Mouse (Mus musculus) cerebellum, adult 2 months (tissue): ENCODE results near the gene Rdh16.

Experiments
- CTCF ChIP-seq: fragments of 200-500 bp; IDR thresholded peaks from 2 replicates; pipeline ENCODE4 v1.5.1; 2011; ENCODE audit warnings: low read depth, mild to moderate bottlenecking, control low read depth, low read length, moderate library complexity, borderline replicate concordance; ENCODE audit not compliant: insufficient read depth
- POLR2A ChIP-seq: fragments of 200-500 bp; IDR thresholded peaks from 2 replicates; pipeline ENCODE4 v1.6.1; 2011; ENCODE audit warnings: low read length, control low read depth, borderline replicate concordance; ENCODE audit not compliant: insufficient read depth

- TF ChIP-seq CTCF (no peak), POLR2A (no peak)
Observed at GRCm38 (mm10) chr10:127776011-127776410, 24.9 kb upstream of the Rdh16 start, which contains the start of gene Rdh9.
